Mouse (Mus musculus): ENCODE measurements around the gene Zfp599. TPM values are rescaled to one million over a fixed set of nuclear protein-coding genes. Genes with fewer than 3 reads are reported as not detected.
"Not testable (repeated sequence)": the region's sequence is repeated elsewhere in the genome, so short reads cannot be mapped to it uniquely, and the experiment has no call there.

Zfp599 gene
- polyA plus RNA-seq (2012; rRNA removed): 2.8 and 3.2 TPM in 2 replicates

- H3K27me3 ChIP-seq (ENCODE audit: control insufficient read depth, insufficient read depth, low read length): no peaks in the 10 kb centered on the region
- WGBS: under 1% methylated on average over 35 of the region's 35 CpGs
- H3K4me3 ChIP-seq (replicated peaks; ENCODE audit: insufficient read depth, low read depth, low read length): peak within 1 kb of the TSS; percentile 89
- DNase-seq: peak; percentile 83 to 87
- TF ChIP-seq CTCF (IDR thresholded peaks at IDR 0.05; ENCODE audit: borderline replicate concordance, insufficient read depth, low read depth, low read length) (no peak), POLR2A (IDR thresholded peaks at IDR 0.05; ENCODE audit: borderline replicate concordance, insufficient read depth, low read length) (peak; percentile 43; the same call in 1 of the 2 replicates)
- H3K4me1 ChIP-seq (ENCODE audit: control insufficient read depth, insufficient read depth, low read length): no peaks in the 10 kb centered on the region
- H3K27ac ChIP-seq (ENCODE audit: insufficient read depth, low read length): peak within 1 kb of the TSS; percentile 35
Measured at GRCm38 (mm10) chr9:22259184-22260091, at the start of gene Zfp599. TSS of gene Zfp599 (minus strand) at chr9:22259895.

- not testable (repeated sequence) for DNase-seq; H3K27me3 ChIP-seq (ENCODE audit: control insufficient read depth, insufficient read depth, low read length); H3K4me1 ChIP-seq (ENCODE audit: control insufficient read depth, insufficient read depth, low read length); H3K27ac ChIP-seq (ENCODE audit: insufficient read depth, low read length)
- peak overlapping the region; percentile 89 for H3K4me3 ChIP-seq (replicated peaks; ENCODE audit: insufficient read depth, low read depth, low read length)
- WGBS: 4% methylated on average over 9 of the region's 9 CpGs
Measured at GRCm38 (mm10) chr9:22307920-22308262, 48.2 kb upstream of the Zfp599 start.

GRCm38 (mm10) chr9:22307156-22307919, 47.6 kb upstream of the Zfp599 start, which contains the start of gene Zfp810:
TSS of gene Zfp810 (minus strand) at chr9:22307648.
- DNase-seq: peak; percentile 91 to 93
- under 1% methylated on average over 56 of the region's 56 CpGs for WGBS
- TF ChIP-seq CTCF (IDR thresholded peaks at IDR 0.05; ENCODE audit: borderline replicate concordance, insufficient read depth, low read depth, low read length): no peak
- TF ChIP-seq POLR2A (IDR thresholded peaks at IDR 0.05; ENCODE audit: borderline replicate concordance, insufficient read depth, low read length): peak; percentile 47; the same call in 1 of the 2 replicates
- H3K4me3 ChIP-seq (replicated peaks; ENCODE audit: insufficient read depth, low read depth, low read length): peak within 1 kb of the TSS; percentile 89
- H3K27me3 ChIP-seq (ENCODE audit: control insufficient read depth, insufficient read depth, low read length): no peaks in the 10 kb centered on the region
- no peaks in the 10 kb centered on the region for H3K4me1 ChIP-seq (ENCODE audit: control insufficient read depth, insufficient read depth, low read length)
- H3K27ac ChIP-seq (ENCODE audit: insufficient read depth, low read length): peak within 1 kb of the TSS; percentile 17

GRCm38 (mm10) chr9:22306726-22307125, 47.0 kb upstream of the Zfp599 start:
- Histone ChIP-seq H3K27ac (ENCODE audit: insufficient read depth, low read length) (0 out of 2 replicates have a peak overlapping the region, but pooled peaks have one; percentile 17), H3K4me3 (replicated peaks; ENCODE audit: insufficient read depth, low read depth, low read length) (peak overlapping the region; percentile 89), H3K4me1 (ENCODE audit: control insufficient read depth, insufficient read depth, low read length) (no peaks in the 10 kb centered on the region), H3K27me3 (ENCODE audit: control insufficient read depth, insufficient read depth, low read length) (no peaks in the 10 kb centered on the region)
- WGBS: 27% methylated on average over 6 of the region's 6 CpGs
- DNase-seq: peak; percentile 17 to 21
- no peak for TF ChIP-seq CTCF (IDR thresholded peaks at IDR 0.05; ENCODE audit: borderline replicate concordance, insufficient read depth, low read depth, low read length)
- TF ChIP-seq POLR2A (IDR thresholded peaks at IDR 0.05; ENCODE audit: borderline replicate concordance, insufficient read depth, low read length): no peak

- no peaks in the 10 kb centered on the region for H3K27me3 ChIP-seq (ENCODE audit: control insufficient read depth, insufficient read depth, low read length)
- H3K4me1 ChIP-seq (ENCODE audit: control insufficient read depth, insufficient read depth, low read length): no peaks in the 10 kb centered on the region
- no peak for DNase-seq
- no peak overlapping the region for H3K27ac ChIP-seq (ENCODE audit: insufficient read depth, low read length)
- no peak overlapping the region for H3K4me3 ChIP-seq (replicated peaks; ENCODE audit: insufficient read depth, low read depth, low read length)
- no peak for TF ChIP-seq CTCF (IDR thresholded peaks at IDR 0.05; ENCODE audit: borderline replicate concordance, insufficient read depth, low read depth, low read length)
- no peak for TF ChIP-seq POLR2A (IDR thresholded peaks at IDR 0.05; ENCODE audit: borderline replicate concordance, insufficient read depth, low read length)
- 95% methylated on average over 1 of the region's 1 CpGs for WGBS
Measured at GRCm38 (mm10) chr9:22302199-22302598, 42.5 kb upstream of the Zfp599 start.

- Histone ChIP-seq H3K4me1 (ENCODE audit: control insufficient read depth, insufficient read depth, low read length) (no peaks in the 10 kb centered on the region), H3K4me3 (replicated peaks; ENCODE audit: insufficient read depth, low read depth, low read length) (no peak overlapping the region), H3K27me3 (ENCODE audit: control insufficient read depth, insufficient read depth, low read length) (no peaks in the 10 kb centered on the region; the same call in 1 of the 2 replicates), H3K27ac (ENCODE audit: insufficient read depth, low read length) (no peak overlapping the region)
- no peak for TF ChIP-seq CTCF (IDR thresholded peaks at IDR 0.05; ENCODE audit: borderline replicate concordance, insufficient read depth, low read depth, low read length)
- no peak for TF ChIP-seq POLR2A (IDR thresholded peaks at IDR 0.05; ENCODE audit: borderline replicate concordance, insufficient read depth, low read length)
- DNase-seq: no peak
- WGBS: 99% methylated on average over 4 of the region's 4 CpGs
Measured at GRCm38 (mm10) chr9:22278733-22279132, 19.0 kb upstream of the Zfp599 start.

- TF ChIP-seq POLR2A (IDR thresholded peaks at IDR 0.05; ENCODE audit: borderline replicate concordance, insufficient read depth, low read length) (no peak), CTCF (IDR thresholded peaks at IDR 0.05; ENCODE audit: borderline replicate concordance, insufficient read depth, low read depth, low read length) (no peak)
- Histone ChIP-seq H3K4me1 (ENCODE audit: control insufficient read depth, insufficient read depth, low read length) (no peaks in the 10 kb centered on the region), H3K4me3 (replicated peaks; ENCODE audit: insufficient read depth, low read depth, low read length) (no peak overlapping the region), H3K27me3 (ENCODE audit: control insufficient read depth, insufficient read depth, low read length) (no peaks in the 10 kb centered on the region), H3K27ac (ENCODE audit: insufficient read depth, low read length) (no peak overlapping the region)
- no peak for DNase-seq
- 98% methylated on average over 1 of the region's 1 CpGs for WGBS
Measured at GRCm38 (mm10) chr9:22268886-22269285, 9.2 kb upstream of the Zfp599 start.

Measured in cerebellum, adult 2 months (tissue).